Mouse (Mus musculus): ENCODE data around the gene Sptbn4.

GRCm38 (mm10) chr7:27354144-27354543, 93.3 kb downstream of the Sptbn4 start:
- TF ChIP-seq CTCF (IDR thresholded peaks at IDR 0.05; ENCODE audit: control insufficient read depth, insufficient read depth, insufficient read length) (no peak), USF1 (IDR thresholded peaks at IDR 0.05; ENCODE audit: low read depth) (no peak), MAX (IDR thresholded peaks at IDR 0.05) (no peak), MYOG (IDR thresholded peaks at IDR 0.05; ENCODE audit: control insufficient read depth, extremely low read depth, insufficient read length) (no peak), CEBPB (IDR thresholded peaks at IDR 0.05; ENCODE audit: low read depth) (no peak)

Measured in C2C12 (cell line).